Mouse (Mus musculus) liver, embryonic 14.5 days (tissue): ENCODE results near the gene Per3. TPM values are rescaled to one million over a fixed set of nuclear protein-coding genes. Genes with fewer than 3 reads are reported as not detected.
A peak's percentile ranks its signal among the peaks of the same experiment; 100 is the strongest.

Source experiments
- ATAC-seq: fragments of 200-750 bp; cut with Nextera tagmentation; 2 replicates; pipeline ENCODE4 v1.8.0; 2017; ENCODE audit warnings: moderate number of reproducible peaks, mild to moderate bottlenecking, moderate library complexity; ENCODE audit not compliant: insufficient read depth
- DNase-seq, 3 experiments: peaks; one replicate each; pipeline ENCODE4 v3.0.0-alpha.2; 2012 to 2013; ENCODE audit warnings: low read depth in 3 of 3, low spot score in 3 of 3
- H3K27ac ChIP-seq: fragments of 300-500 bp; sonication (generic); 2 replicates; pipeline ENCODE4 v1.5.1; 2014; ENCODE audit warnings: moderate library complexity, mild to moderate bottlenecking, control low read depth, inconsistent platforms
- H3K27me3 ChIP-seq: fragments of 300-500 bp; sonication (generic); 2 replicates; pipeline ENCODE4 v1.6.1; 2014; ENCODE audit warnings: mild to moderate bottlenecking, low read length, moderate library complexity; ENCODE audit not compliant: control insufficient read depth, insufficient read depth
- H3K36me3 ChIP-seq: fragments of 300-500 bp; sonication (generic); replicated peaks from 2 replicates; pipeline ENCODE4 v1.6.1; 2014; ENCODE audit warnings: low read depth; ENCODE audit not compliant: control insufficient read depth, insufficient read depth
- H3K4me1 ChIP-seq, 2 experiments: fragments of 200-500 bp in 1 of 2; fragments of 300-500 bp in 1 of 2; sonication (generic) in 1 of 2; replicated peaks; 2 replicates each; pipeline ENCODE4 v1.6.1; 2012 to 2014; ENCODE audit warnings: antibody characterized with exemption in 1 of 2, inconsistent platforms in 1 of 2, low read length in 1 of 2; ENCODE audit not compliant: control insufficient read depth in 2 of 2, insufficient read depth in 2 of 2
- H3K4me2 ChIP-seq: fragments of 300-500 bp; sonication (generic); 2 replicates; pipeline ENCODE4 v1.6.1; 2014; ENCODE audit warnings: low read depth, mild to moderate bottlenecking, control low read depth, moderate library complexity
- H3K4me3 ChIP-seq, 2 experiments: fragments of 200-500 bp in 1 of 2; fragments of 300-500 bp in 1 of 2; sonication (generic) in 1 of 2; 2 replicates each; pipeline ENCODE4 v1.5.1; 2012 to 2014; ENCODE audit warnings: low read depth in 2 of 2, low read length in 2 of 2, mild to moderate bottlenecking in 2 of 2, control low read depth in 1 of 2, inconsistent platforms in 1 of 2, moderate library complexity in 1 of 2; ENCODE audit not compliant: insufficient read depth in 1 of 2
- H3K9ac ChIP-seq: fragments of 300-500 bp; sonication (generic); replicated peaks from 2 replicates; pipeline ENCODE4 v1.6.1; 2014; ENCODE audit warnings: mild to moderate bottlenecking, control low read depth, moderate library complexity
- H3K9me3 ChIP-seq: fragments of 300-500 bp; sonication (generic); 2 replicates; pipeline ENCODE4 v1.6.1; 2016; ENCODE audit warnings: low read length, mixed read lengths; ENCODE audit not compliant: control insufficient read depth
- CTCF ChIP-seq: IDR thresholded peaks from 2 replicates; pipeline ENCODE4 v1.5.1; 2016; ENCODE audit warnings: antibody characterized with exemption, low read depth, control low read depth
- EP300 ChIP-seq: IDR thresholded peaks from 2 replicates; pipeline ENCODE4 v1.6.1; 2016; ENCODE audit warnings: antibody characterized with exemption, low read depth
- WGBS: fragments of 180-500 bp; shearing (Covaris S2); extraction: QIAGEN DNeasy Blood & Tissue Kit; methylation state at CpG from one replicate; pipeline ENCODE4 v1.1.7; 2014; ENCODE audit not compliant: insufficient replicate concordance; 5-methylcytosine and 5-hydroxymethylcytosine counted together
- polyA plus RNA-seq, 2 experiments: library from polyadenylated mRNA; depleted of rRNA in 1 of 2; stranded (reverse) in 1 of 2; unstranded in 1 of 2; fragments of >200 nt; fragmentation: Nextera tagmentation in 1 of 2; extraction: Ambion mirVana in 1 of 2; gene quantifications; 2 replicates each; pipeline versions ENCODE4 v1.2.1 to v1.2.3; 2012 to 2014

Per3 gene
- polyA plus RNA-seq, 2 experiments, result 2.2 to 2.9 TPM

DNA sequence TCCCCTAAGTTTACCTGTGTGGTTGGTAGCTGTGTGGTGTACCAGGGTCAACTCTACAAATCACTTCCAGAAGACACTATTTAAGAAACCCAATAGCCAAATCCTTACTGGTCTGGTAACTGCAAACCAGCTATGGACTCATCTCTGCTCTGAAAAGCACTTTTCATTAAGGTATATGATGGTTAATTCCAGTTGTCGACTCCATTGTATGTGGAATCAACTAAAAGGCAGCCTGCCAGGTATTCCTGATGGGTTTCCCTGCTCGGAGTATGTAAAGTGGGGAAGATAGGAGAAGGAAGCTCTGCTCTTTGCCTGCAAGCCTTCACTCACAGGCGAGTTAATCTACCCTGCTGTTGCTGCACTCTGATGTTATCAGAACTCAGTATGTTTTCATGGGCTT lies 2.1 kb upstream of the Per3 start:
- Histone ChIP-seq H3K27me3 (no peaks in the 10 kb centered on the region), H3K27ac (no peak overlapping the region), H3K9me3 (no peaks in the 10 kb centered on the region), H3K9ac (no peak overlapping the region), H3K4me3 (no peak overlapping the region), H3K36me3 (peaks cover 13% of the 10 kb centered on the region), H3K4me2 (no peak overlapping the region), H3K4me1 (peaks cover 3 to 13% of the 10 kb centered on the region in 2 experiments; a peak in 3 of 4 replicates)
- DNase-seq (no peak), ATAC-seq (no peak)
- TF ChIP-seq CTCF, result no peak
- no peak for TF ChIP-seq EP300
- 65% methylated on average over 3 of the region's 3 CpGs for WGBS

DNA sequence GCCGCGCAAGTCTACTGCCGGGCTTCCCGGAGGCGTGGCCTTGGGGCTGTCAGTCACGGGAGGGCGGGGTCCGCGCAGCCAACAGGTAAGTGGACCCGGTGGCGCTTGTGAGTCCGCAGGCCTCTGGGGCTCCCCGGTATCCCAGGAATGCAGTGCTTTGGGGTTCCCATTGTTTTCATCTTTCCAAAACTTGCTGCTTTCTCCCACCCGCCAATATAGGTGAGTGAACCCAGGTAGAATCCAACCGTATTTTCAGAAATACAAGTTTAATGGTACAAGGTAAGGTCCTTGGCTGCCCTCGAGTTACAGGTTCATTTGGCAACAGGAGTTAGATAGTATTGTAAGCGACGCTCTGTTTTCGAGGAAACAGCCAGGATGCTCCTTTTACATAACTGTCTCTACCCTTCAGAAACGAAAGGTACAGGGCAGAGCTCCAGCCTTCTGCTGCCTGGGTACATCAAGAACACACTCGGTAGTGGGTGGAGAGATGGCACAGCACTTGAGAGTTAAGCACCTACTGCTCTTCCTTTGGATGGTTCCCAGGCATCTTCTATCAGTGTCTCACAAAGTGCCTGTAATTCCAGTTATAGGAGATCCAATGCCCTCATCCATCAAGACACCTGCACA lies 592 bp upstream of the Per3 start:
- H3K4me3 ChIP-seq, result peak overlapping the region; percentile 59 to 62
- H3K4me1 ChIP-seq, result peaks cover 3 to 13% of the 10 kb centered on the region in 2 experiments; a peak in 3 of 4 replicates
- H3K9me3 ChIP-seq, result no peaks in the 10 kb centered on the region
- 7% methylated on average over 21 of the region's 21 CpGs for WGBS
- peak overlapping the region; percentile 99 for H3K4me2 ChIP-seq
- no peak for DNase-seq
- H3K9ac ChIP-seq, result peak overlapping the region; percentile 48
- no peak for TF ChIP-seq CTCF
- TF ChIP-seq EP300, result no peak
- peaks cover 12% of the 10 kb centered on the region for H3K36me3 ChIP-seq
- no peaks in the 10 kb centered on the region for H3K27me3 ChIP-seq
- no peak for ATAC-seq
- no peak overlapping the region; the same call in 1 of the 2 replicates for H3K27ac ChIP-seq

DNA sequence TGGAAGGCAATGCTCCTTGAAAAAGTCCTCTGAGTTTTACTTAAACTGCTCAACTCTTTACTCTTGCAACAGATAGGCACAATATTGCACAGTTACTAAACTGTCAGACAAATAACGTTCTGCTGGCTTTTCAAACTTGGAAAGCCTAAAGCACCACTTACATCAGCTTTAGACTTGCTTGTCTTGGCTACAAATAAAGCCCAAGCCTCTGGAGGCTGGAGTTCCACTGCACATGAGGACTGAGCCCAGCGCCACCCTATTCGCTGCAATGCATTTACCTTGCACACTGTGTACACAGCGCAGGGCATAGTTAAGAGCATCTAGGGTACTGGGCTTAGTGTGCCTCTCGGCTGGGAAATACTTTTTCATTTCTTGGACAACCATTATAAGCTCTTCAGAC lies 1.2 kb downstream of the Per3 start:
- no peaks in the 10 kb centered on the region for H3K9me3 ChIP-seq
- H3K27ac ChIP-seq, result no peak overlapping the region
- peaks cover 6% of the 10 kb centered on the region for H3K36me3 ChIP-seq
- 55% methylated on average over 5 of the region's 5 CpGs for WGBS
- H3K27me3 ChIP-seq, result no peaks in the 10 kb centered on the region
- peak overlapping the region in 1 of 2 experiments; percentile 62; a peak in 2 of 4 replicates for H3K4me3 ChIP-seq
- TF ChIP-seq CTCF (no peak), EP300 (no peak)
- ATAC-seq, result no peak
- peak overlapping the region; percentile 99 for H3K4me2 ChIP-seq
- DNase-seq, result no peak
- peaks cover 3 to 13% of the 10 kb centered on the region in 2 experiments; a peak in 3 of 4 replicates for H3K4me1 ChIP-seq
- no peak overlapping the region; the same call in 1 of the 2 replicates for H3K9ac ChIP-seq

DNA sequence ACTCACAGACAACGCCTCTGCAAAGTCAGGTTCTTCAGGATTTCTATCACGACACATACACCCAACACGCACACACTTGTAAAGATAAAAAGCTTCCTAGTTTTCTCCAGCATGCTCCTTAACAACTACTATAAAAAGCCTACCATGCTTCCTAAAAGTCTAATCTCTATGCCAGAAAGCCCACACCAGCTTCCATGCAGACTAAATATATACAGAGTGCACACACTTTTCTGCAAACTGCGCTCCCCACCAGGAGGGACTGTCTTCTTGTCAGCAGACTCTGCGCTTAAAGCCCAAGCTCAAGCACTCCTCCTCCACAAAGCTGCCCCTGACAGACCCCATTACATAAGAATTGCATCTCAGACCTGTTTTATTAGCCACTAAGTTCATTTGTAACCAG lies 3.0 kb downstream of the Per3 start:
- no peak overlapping the region for H3K27ac ChIP-seq
- no peak overlapping the region for H3K9ac ChIP-seq
- DNase-seq (no peak), ATAC-seq (no peak)
- H3K27me3 ChIP-seq, result no peaks in the 10 kb centered on the region
- H3K9me3 ChIP-seq, result no peaks in the 10 kb centered on the region
- no peak for TF ChIP-seq EP300
- no peak for TF ChIP-seq CTCF
- WGBS, result 75% methylated on average over 5 of the region's 5 CpGs
- H3K4me3 ChIP-seq, result no peak overlapping the region
- H3K36me3 ChIP-seq, result 0 out of 2 replicates have a peak, but pooled peaks cover 2% of the 10 kb centered on the region
- H3K4me1 ChIP-seq, result peaks cover 3 to 13% of the 10 kb centered on the region in 2 experiments; a peak in 3 of 4 replicates
- no peak overlapping the region for H3K4me2 ChIP-seq

DNA sequence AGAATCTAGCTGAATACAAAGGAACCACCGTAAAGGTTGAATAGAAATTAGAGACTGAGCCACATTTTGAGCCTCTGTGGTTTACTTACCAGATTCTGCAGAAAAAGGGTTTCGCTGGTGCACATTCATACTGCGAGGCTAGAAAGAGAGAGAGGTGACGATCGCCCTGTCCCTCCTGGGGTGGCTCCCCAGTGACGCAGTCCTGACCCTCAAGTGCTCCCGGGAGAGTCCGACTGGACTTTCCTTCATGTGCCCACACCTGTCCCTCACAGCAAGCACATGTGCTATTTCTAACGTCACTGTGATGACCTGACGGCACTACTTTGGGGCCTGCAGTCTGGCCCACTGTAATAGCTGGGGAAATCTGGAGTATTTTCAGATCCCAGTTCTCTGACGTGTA lies 6.7 kb downstream of the Per3 start:
- H3K4me2 ChIP-seq, result no peak overlapping the region
- H3K36me3 ChIP-seq, result no peaks in the 10 kb centered on the region
- no peak overlapping the region for H3K9ac ChIP-seq
- H3K4me1 ChIP-seq, result no peaks in the 10 kb centered on the region
- no peak for TF ChIP-seq CTCF
- TF ChIP-seq EP300, result no peak
- H3K9me3 ChIP-seq, result no peaks in the 10 kb centered on the region
- no peak for DNase-seq
- WGBS, result 78% methylated on average over 11 of the region's 11 CpGs
- H3K27ac ChIP-seq, result no peak overlapping the region
- H3K4me3 ChIP-seq, result no peak overlapping the region
- no peak for ATAC-seq
- no peaks in the 10 kb centered on the region for H3K27me3 ChIP-seq
